Mouse (Mus musculus) G1E (cell line): ENCODE results near the gene Jade2.

Experiments used
- CTCF ChIP-seq: IDR thresholded peaks from 2 replicates; pipeline ENCODE4 v1.5.1; 2012; ENCODE audit warnings: low read depth, low read length, inconsistent platforms, mixed read lengths
- GATA1 ChIP-seq: IDR thresholded peaks from 2 replicates; pipeline ENCODE4 v1.6.1; 2012; ENCODE audit warnings: borderline replicate concordance, low read length, inconsistent platforms, mixed read lengths
- TAL1 ChIP-seq: conservative IDR thresholded peaks from 2 replicates; pipeline ENCODE4 v1.6.1; 2012; ENCODE audit warnings: low read depth, low read length, inconsistent platforms, mixed read lengths

GRCm38 (mm10) chr11:51848324-51848723 is 9.1 kb downstream of the Jade2 start:
- TF ChIP-seq CTCF (no peak), TAL1 (no peak), GATA1 (no peak)
